ENCODE assay signal across 21 mouse cellular contexts in genomic region chr17:8787762-8788161, GRCm38 (mm10).
"Had no signal": no experiment of that assay in that cellular context is flagged by ENCODE, and none has a peak within 500 bp of the region (broad histone marks: within the 10 kb centered on the region; RNA-seq: fewer than 3 reads in every experiment).

No protein-coding gene starts in this region.

- H3K36me3 ChIP-seq: intestine, embryonic 15.5 days; limb, embryonic 12.5 days; limb, embryonic 15.5 days; midbrain, embryonic 10.5 days had no signal

- H3K9ac ChIP-seq: intestine, embryonic 15.5 days; limb, embryonic 12.5 days; limb, embryonic 15.5 days; liver, embryonic 14.5 days; liver, postnatal 0 days had no signal

- H3K4me3 ChIP-seq: intestine, embryonic 15.5 days; limb, embryonic 12.5 days; limb, embryonic 15.5 days; megakaryocyte, embryonic 14.5 days; midbrain, embryonic 10.5 days had no signal

- ATAC-seq: intestine, embryonic 15.5 days; liver, postnatal 0 days; lung, postnatal 0 days had no signal

- H3K4me1 ChIP-seq: intestine, embryonic 15.5 days; limb, embryonic 12.5 days; limb, embryonic 15.5 days had no signal

- H3K27ac ChIP-seq: intestine, embryonic 15.5 days; limb, embryonic 12.5 days; limb, embryonic 15.5 days; liver, embryonic 14.5 days; macrophage; midbrain, embryonic 10.5 days; stomach, postnatal 0 days had no signal

- H3K27me3 ChIP-seq: intestine, embryonic 15.5 days; limb, embryonic 12.5 days had no signal

- DNase-seq: kidney, adult 11 months; kidney, postnatal 25 days; left cerebral cortex, postnatal 4 days; liver, postnatal 0 days; midbrain, embryonic 14.5 days; right cerebral cortex, adult 18-20 months; right cerebral cortex, postnatal 14 days; right cerebral cortex, postnatal 4 days; thymus, adult 2 months; thymus, postnatal 14 days; thymus, postnatal 4 days had no signal

- H3K4me2 ChIP-seq: intestine, embryonic 15.5 days; limb, embryonic 12.5 days; limb, embryonic 15.5 days; liver, embryonic 11.5 days had no signal

- H3K9me3 ChIP-seq: intestine, embryonic 15.5 days; limb, embryonic 12.5 days; limb, embryonic 15.5 days; megakaryocyte, embryonic 14.5 days; midbrain, embryonic 10.5 days had no signal
